Comparison of ENCODE assay signal across 8 mouse cellular contexts in genomic region chr11:102579165-102580033, GRCm38 (mm10). TPM values are rescaled to one million over a fixed set of nuclear protein-coding genes. Genes with fewer than 3 reads are reported as not detected.
DNase-seq lines count a peak whose midpoint lies in the region; ATAC-seq and TF ChIP-seq lines count a peak whose summit lies in the region.

TSS of gene Gm11627 (minus strand) at chr11:102579461.

- H3K4me1 ChIP-seq in lung, adult 2 months (ENCODE audit: control insufficient read depth, insufficient read depth, low read length), result peaks cover 7% of the 10 kb centered on the region; the same call in 1 of the 2 replicates
- H3K4me1 ChIP-seq in heart, postnatal 0 days (ENCODE audit: control insufficient read depth, insufficient read depth), result peaks cover 19% of the 10 kb centered on the region
- peaks cover 2% of the 10 kb centered on the region; the same call in 1 of the 2 replicates for H3K4me1 ChIP-seq in liver, embryonic 11.5 days (replicated peaks; ENCODE audit: control insufficient read depth, insufficient read depth, low read length)

- peak within 1 kb of the TSS; percentile 82 for H3K4me3 ChIP-seq in lung, adult 2 months (replicated peaks; ENCODE audit: extremely low read depth, low read depth, low read length)
- H3K4me3 ChIP-seq in heart, postnatal 0 days (ENCODE audit: low read depth, low read length), result peak within 1 kb of the TSS; percentile 41
- peak within 1 kb of the TSS; percentile 37 for H3K4me3 ChIP-seq in liver, embryonic 11.5 days (ENCODE audit: low read depth, low read length)

- H3K27ac ChIP-seq in heart, postnatal 0 days (ENCODE audit: low read depth), result peak within 1 kb of the TSS; percentile 64
- no peak within 1 kb of the TSS; the same call in 1 of the 2 replicates for H3K27ac ChIP-seq in liver, embryonic 11.5 days (ENCODE audit: low read depth, low read length)

- H3K36me3 ChIP-seq in heart, postnatal 0 days (replicated peaks; ENCODE audit: control insufficient read depth, insufficient read depth, low read length), result no peaks in the 10 kb centered on the region
- H3K36me3 ChIP-seq in liver, embryonic 11.5 days (ENCODE audit: control insufficient read depth, insufficient read depth, low read length), result no peaks in the 10 kb centered on the region

- no peak for TF ChIP-seq CTCF in lung, adult 2 months (IDR thresholded peaks at IDR 0.05; ENCODE audit: insufficient read depth, low read length)
- TF ChIP-seq CTCF in heart, postnatal 0 days (IDR thresholded peaks at IDR 0.05; ENCODE audit: low read depth), result no peak

- peak; percentile 25 for ATAC-seq in heart, postnatal 0 days (ENCODE audit: insufficient read depth, low read depth)
- ATAC-seq in liver, embryonic 11.5 days (replicated peaks; ENCODE audit: low FRiP score), result no peak

- H3K9me3 ChIP-seq in heart, postnatal 0 days (replicated peaks; ENCODE audit: control insufficient read depth, low read length), result no peaks in the 10 kb centered on the region
- H3K9me3 ChIP-seq in liver, embryonic 11.5 days (ENCODE audit: control insufficient read depth, low read length), result no peaks in the 10 kb centered on the region

- H3K9ac ChIP-seq in heart, postnatal 0 days (replicated peaks; ENCODE audit: low read depth, low read length), result peak within 1 kb of the TSS; percentile 42; the same call in 1 of the 2 replicates
- peak within 1 kb of the TSS; percentile 37 for H3K9ac ChIP-seq in liver, embryonic 11.5 days (ENCODE audit: low read depth, low read length)

- intact Hi-C loops in gastrocnemius, postnatal 36 days (cut with DNase I), result loop anchor here (2.0 kb wide), 2 partner anchors 95 to 101 kb away; no protein-coding TSS in a partner anchor

- peak within 1 kb of the TSS; percentile 56 for H3K4me2 ChIP-seq in heart, postnatal 0 days (ENCODE audit: low read depth, low read length)
- peak within 1 kb of the TSS; percentile 67 for H3K4me2 ChIP-seq in liver, embryonic 11.5 days

- no peak; the same call in 1 of the 2 replicates for TF ChIP-seq POLR2A in lung, adult 2 months (IDR thresholded peaks at IDR 0.05; ENCODE audit: borderline replicate concordance, extremely low read depth, low read depth, low read length)

- TF ChIP-seq EP300 in heart, postnatal 0 days (IDR thresholded peaks at IDR 0.05; ENCODE audit: low read depth), result no peak

- 21% methylated on average over 22 of the region's 23 CpGs for WGBS in lung, adult 2 months
- 18% methylated on average over 23 of the region's 23 CpGs for WGBS in heart, postnatal 0 days
- 16% methylated on average over 23 of the region's 23 CpGs for WGBS in liver, embryonic 11.5 days

- H3K27me3 ChIP-seq in heart, postnatal 0 days (ENCODE audit: control insufficient read depth, insufficient read depth, low read length), result no peaks in the 10 kb centered on the region
- H3K27me3 ChIP-seq in liver, embryonic 11.5 days (replicated peaks; ENCODE audit: control insufficient read depth, insufficient read depth, low read length), result peaks cover 11% of the 10 kb centered on the region

- DNase-seq in lung, adult 2 months, result no peak
- DNase-seq in lung, postnatal 25 days (ENCODE audit: low spot score), result no peak
- peak; percentile 80 for DNase-seq in embryo, embryonic 9.5 days (ENCODE audit: extremely low spot score)
- DNase-seq in heart, postnatal 0 days (ENCODE audit: low spot score), result peak; percentile 33
- peak; percentile 44 for DNase-seq in liver, embryonic 11.5 days (ENCODE audit: low spot score)
- peak; percentile 23 for DNase-seq in right cerebral cortex, adult 18-20 months
- DNase-seq in cerebellum, postnatal 25 days, result no peak
- no peak for DNase-seq in gastrocnemius, postnatal 36 days

RNA-seq across cellular contexts. Expression of gene Gm11627, which starts in this region (rescaled TPM):
- polyA plus RNA-seq in lung, adult 2 months (2012; rRNA removed), result 2.4 and 2.5 TPM in 2 replicates
- total RNA-seq in heart, postnatal 0 days (2014; rRNA removed; ENCODE audit: low replicate concordance), result 7.9 TPM in 1 of 2 replicates, not detected in the other
- polyA plus RNA-seq in heart, postnatal 0 days (2015; fragmentation: Nextera tagmentation; extraction: Ambion mirVana), result 9.2 and 12.0 TPM in 2 replicates
- 1.2 and 1.4 TPM in 2 replicates for polyA plus RNA-seq in liver, embryonic 11.5 days (2014; fragmentation: Nextera tagmentation; extraction: Ambion mirVana)
- not detected for total RNA-seq in gastrocnemius, postnatal 36 days (2021)

Comparison
In these comparisons a context has a peak if more than half of its experiments do, and no peak if none do; other contexts are left out.
1. DNase-seq: peak in embryo, embryonic 9.5 days (single experiment), heart, postnatal 0 days (single experiment), liver, embryonic 11.5 days (single experiment) and right cerebral cortex, adult 18-20 months (single experiment); none in lung, adult 2 months (single experiment), lung, postnatal 25 days (single experiment), cerebellum, postnatal 25 days (0 of 2) and gastrocnemius, postnatal 36 days (0 of 2).
2. Peak in every context shown above with its lines, with median percentiles within 50 percentile points of each other: H3K4me3 ChIP-seq.